Comparison of ENCODE assay signal across 22 mouse cellular contexts in genomic region chr1:135702722-135703121, GRCm38 (mm10). TPM values are rescaled to one million over a fixed set of nuclear protein-coding genes. Genes with fewer than 3 reads are reported as not detected.
A peak's percentile ranks its signal among the peaks of the same experiment; 100 is the strongest.
DNase-seq lines count a peak whose midpoint lies in the region; ATAC-seq lines count a peak whose summit lies in the region.
"Had no signal": no experiment of that assay in that cellular context is flagged by ENCODE, and none has a peak within 500 bp of the region (broad histone marks: within the 10 kb centered on the region; RNA-seq: fewer than 3 reads in every experiment).

No protein-coding gene starts in this region.

- DNase-seq in frontal cortex, postnatal 14 days (ENCODE audit: low spot score in 2 of 2) = no peak
- DNase-seq in brain, adult 2 months (ENCODE audit: low read depth, low spot score) = peak; percentile 46
- DNase-seq in spleen, postnatal 14 days (ENCODE audit: low spot score in 2 of 2) = no peak
- no peak for DNase-seq in right cerebral cortex, postnatal 36 days (ENCODE audit: low spot score in 2 of 2)
- DNase-seq: adrenal gland, adult 8-10 months; adrenal gland, postnatal 14 days; adrenal gland, postnatal 36 days; B cell, adult 2 months; cerebellum, adult 11 months; cerebellum, adult 18-20 months; cerebellum, adult 8-10 months; cerebellum, adult 9-11 months; cerebellum, postnatal 14 days; cerebellum, postnatal 36 days; forebrain, postnatal 0 days had no signal

- ATAC-seq in frontal cortex, adult (ENCODE audit: low TSS enrichment) = peak; percentile 39; the same call in 1 of the 2 replicates
- peak; percentile 45 for ATAC-seq in granulocyte monocyte progenitor cell, adult 5-6 weeks (replicated peaks; ENCODE audit: poor library complexity, severe bottlenecking)
- ATAC-seq: activated CD4-positive, CD25-positive, alpha-beta regulatory T cell, adult 4 months; CD4-positive, CD25-positive, alpha-beta regulatory T cell, adult 4 months; forebrain, embryonic 13.5 days; forebrain, embryonic 15.5 days; forebrain, postnatal 0 days; Patski had no signal

RNA-seq across cellular contexts. Expression of gene Csrp1, which starts 17.1 kb away (rescaled TPM):
- 130 and 138 TPM in 2 replicates for total RNA-seq in granulocyte monocyte progenitor cell, adult 5-6 weeks (2014; fragmentation: Nextera tagmentation)
- total RNA-seq in granulocyte monocyte progenitor cell, adult 5-6 weeks (2017) = 104 and 135 TPM in 2 replicates
